Mouse (Mus musculus) megakaryocyte progenitor cell, adult 5-6 weeks (primary cell): ENCODE measurements around the gene Zbtb7a. TPM values are rescaled to one million over a fixed set of nuclear protein-coding genes. Genes with fewer than 3 reads are reported as not detected.
"Not testable (repeated sequence)": the region's sequence is repeated elsewhere in the genome, so short reads cannot be mapped to it uniquely, and the experiment has no call there.

Experiments used
- ATAC-seq: replicated peaks from 2 replicates; pipeline ENCODE4 v1.8.0; 2016; ENCODE audit warnings: mild to moderate bottlenecking, moderate TSS enrichment, inconsistent platforms; ENCODE audit not compliant: poor library complexity
- total RNA-seq, 2 experiments: library from RNA; stranded (forward) in 1 of 2; stranded (reverse) in 1 of 2; fragments of 157-497, 149-512 nt in 1 of 2; fragments of 200-1000 nt in 1 of 2; gene quantifications; 2 replicates each; pipeline versions ENCODE4 v1.2.3 to v1.2.4; 2015 to 2017

Gene Zbtb7a
- total RNA-seq, 2 experiments from 2014 or later = 7.7 to 17.4 TPM

DNA sequence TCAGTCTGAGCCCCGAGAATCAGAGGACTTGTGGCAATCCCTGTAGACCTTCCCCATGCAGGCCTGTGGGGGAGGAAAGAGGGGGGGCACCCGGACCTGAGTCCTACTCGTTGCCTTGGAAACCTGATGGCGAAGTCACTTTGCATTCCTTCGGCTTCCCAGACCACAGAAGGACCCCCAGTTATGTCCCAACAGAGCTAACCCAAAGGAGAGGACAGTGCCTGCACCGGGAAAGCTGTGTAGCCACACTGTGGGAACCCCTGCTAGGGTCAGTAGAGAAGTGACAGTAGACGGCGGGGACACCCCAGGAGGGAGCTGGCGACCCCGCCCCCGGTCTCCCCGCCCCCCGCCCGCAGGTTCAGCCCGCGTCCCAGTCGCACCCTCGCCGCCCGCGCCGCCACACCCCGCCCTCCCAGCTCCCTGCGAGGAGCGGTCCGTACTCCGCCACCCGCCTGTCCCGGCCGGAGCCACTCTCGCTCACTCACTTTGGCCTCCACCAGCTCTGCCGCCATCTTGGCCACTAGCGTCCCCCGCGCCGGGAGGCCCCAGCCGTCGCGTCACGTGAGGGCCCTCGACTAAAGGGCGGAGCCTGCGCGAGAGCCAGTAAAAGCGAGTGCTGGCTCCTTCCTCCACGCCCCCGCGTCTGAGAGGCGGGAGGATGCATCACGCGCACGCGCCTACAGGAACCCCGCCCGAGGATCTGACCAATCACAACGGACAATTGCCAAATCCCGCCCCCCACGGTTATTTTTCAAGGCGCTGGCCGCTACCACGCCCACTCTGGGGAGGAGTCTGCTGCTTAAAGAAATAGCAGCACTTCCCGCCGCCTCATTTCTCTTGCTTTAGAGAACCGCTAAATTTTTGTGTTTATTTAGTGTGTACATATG, 32.4 kb downstream of the Zbtb7a start, which contains the start of gene Pias4:
Gene Pias4 (minus strand): TSS at position 724 of the 887 bp plus-strand sequence.
- ATAC-seq = peak; percentile 89

DNA sequence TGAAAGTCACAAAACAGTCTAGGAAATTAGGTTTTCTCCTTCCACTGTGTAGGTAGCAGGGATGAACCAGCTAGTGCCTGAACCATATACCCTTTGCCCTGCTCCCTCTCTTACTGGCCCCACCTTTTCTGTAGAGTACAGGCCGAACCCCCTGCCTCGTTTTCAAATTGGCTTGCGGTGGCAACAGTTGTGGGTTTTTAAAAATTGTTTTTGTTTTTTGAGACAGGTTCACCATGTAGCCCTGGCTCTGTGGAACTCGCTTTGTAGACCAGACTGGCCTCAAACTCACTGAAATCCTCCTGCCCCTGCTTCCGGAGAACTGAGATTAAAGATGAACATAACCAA, 33.0 kb downstream of the Zbtb7a start:
- peak; percentile 24 for ATAC-seq

DNA sequence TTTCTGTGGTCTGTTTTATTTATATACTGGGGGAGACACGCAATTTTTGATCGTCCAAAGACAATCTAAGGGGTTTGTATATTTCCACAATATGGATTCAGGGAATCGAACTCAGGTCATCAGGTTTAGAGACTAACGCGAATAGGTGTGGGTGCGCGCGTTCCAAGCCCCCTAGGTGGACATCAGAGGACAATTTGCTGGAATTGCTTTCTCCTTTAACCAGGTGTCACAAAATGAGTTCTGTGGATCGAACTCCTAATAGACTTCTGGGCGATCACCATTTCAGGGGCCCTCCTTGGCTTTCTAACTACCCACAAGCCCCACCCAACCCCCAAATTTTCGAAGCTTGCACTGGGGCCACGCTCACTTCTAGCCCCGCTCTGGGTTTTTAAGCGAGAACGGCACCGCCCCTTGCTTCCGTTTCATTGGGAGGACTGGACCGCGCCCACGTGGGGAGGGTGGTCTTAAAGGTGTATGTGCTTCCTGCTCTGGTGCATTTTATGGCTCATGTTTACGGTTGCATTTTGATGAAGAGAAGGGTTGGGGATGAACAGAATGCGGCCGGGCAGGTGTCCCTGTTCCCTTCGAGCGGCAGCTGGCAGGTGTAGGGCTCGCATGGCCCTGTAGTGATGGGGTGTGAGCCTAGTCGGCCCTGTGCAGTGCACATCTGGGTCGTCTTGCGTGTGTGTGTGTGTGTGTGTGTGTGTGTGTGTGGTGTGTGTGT, 33.7 kb downstream of the Zbtb7a start:
- peak; percentile 59 for ATAC-seq

DNA sequence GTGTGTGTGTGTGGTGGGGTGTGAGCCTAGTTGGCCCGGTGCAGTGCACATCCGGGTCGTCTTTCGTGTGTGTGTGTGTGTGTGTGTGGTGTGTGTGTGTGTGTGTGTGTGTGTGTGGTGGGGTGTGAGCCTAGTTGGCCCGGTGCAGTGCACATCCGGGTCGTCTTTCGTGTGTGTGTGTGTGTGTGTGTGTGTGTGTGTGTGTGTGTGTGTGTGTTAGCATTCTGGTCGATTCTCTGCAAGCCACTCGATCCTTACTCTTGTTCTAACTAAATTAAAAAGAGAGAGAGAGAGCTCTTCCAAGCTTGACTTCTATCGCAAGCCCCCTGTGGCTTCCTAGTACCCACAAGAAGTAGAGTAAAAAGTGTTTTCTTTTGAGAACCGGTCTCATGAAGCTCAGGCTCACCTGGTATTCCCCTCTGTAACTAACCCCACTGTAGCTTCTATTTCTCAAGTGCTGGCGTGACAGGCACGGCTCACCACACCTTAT, 34.4 kb downstream of the Zbtb7a start:
- ATAC-seq = peak; percentile 41

DNA sequence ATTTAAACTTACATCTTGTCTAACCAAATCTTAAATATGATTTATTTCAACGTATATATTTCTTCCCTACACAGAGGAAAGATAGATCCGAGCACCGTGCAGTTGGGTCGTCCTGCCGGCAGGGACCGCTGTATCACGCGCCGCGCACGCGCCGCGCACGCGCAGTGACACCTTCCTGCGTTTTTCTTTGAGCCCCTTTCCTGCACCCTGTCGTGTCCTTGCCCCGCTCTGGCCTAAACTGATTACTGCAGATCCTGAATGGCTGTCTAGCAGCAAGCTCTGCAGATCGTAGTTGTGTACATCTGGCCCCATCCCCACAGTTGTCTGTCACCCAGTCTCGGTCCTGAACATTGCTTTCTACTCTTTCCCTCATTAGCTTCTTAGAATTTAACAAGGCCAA, 38.1 kb downstream of the Zbtb7a start:
- ATAC-seq = peak; percentile 42

DNA sequence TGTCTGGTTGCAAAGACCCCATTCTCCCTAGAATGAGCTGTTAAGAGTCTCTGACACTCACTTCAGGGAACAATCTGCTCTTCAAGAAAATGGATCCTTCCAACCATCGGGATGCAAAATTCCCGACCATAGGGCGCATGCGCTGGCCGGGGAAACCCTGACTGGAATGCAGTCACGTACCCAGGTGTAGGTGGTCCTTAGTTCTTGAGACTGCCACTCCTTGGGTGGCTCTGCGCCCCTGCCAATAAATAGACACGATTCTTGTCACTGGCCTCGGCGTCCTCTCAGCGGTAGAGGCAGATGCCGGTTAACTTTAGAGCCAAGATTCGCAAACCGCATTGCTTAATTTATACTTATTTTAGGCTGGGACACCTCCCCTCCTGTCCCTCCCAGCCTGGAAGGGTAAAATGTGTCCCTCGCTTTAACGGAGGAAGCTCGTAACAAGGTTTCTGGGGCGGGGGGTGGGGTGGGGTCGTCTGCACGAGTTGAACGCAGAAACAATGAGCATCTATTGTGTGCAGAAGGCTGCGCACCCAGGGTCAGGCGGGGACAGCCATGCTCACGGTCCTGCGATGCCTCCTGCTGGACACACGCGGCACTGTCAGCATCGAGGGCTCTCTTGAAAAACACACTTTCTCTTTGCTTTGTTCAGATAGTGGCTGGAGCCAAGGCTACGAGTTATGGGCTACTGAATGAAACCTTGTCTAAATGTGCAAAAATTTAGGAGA, 39.8 kb downstream of the Zbtb7a start:
- peak; percentile 65 for ATAC-seq

DNA sequence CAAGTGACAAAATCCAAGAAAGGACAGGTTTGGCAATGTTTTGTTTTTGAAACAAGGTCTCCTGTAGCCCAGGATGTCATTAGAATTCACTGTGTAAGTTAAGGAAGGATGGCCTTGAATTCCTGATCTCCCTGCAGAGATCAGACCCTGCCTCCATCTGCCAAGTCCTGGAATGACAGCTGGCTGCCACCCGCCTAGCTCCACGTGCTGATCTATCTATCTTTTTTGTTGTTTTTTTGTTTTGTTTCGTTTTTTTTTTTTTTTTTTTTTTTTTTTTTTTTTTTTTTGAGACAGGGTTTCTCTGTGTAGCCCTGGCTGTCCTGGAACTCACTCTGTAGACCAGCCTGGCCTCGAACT, 40.3 kb downstream of the Zbtb7a start:
- ATAC-seq = not testable (repeated sequence)

DNA sequence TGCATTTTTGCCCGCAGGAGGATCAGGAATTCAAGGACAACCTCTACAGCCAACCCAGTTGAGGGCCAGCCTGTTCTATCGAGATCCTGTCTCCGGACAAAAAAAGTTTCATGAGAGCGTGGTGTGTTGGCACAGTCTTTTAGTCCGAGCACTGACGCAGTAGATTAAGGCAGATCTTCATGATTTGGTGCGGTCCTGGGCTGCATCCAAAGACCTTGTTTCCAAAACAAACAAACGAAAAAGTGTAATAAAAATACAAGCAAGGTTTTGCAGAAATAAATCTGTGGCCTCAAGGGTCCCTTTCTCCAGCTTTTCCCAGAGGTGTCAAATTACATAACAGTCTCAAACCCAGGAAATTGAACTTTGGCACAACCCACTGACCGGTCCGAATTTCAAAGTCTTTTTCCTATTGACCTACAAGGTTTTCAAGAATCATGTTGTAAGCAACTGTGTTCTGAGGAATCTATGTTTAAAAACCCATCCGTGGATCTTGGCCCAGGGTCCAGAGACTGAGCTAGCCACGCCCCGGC, 41.0 kb downstream of the Zbtb7a start:
- ATAC-seq = no peak

DNA sequence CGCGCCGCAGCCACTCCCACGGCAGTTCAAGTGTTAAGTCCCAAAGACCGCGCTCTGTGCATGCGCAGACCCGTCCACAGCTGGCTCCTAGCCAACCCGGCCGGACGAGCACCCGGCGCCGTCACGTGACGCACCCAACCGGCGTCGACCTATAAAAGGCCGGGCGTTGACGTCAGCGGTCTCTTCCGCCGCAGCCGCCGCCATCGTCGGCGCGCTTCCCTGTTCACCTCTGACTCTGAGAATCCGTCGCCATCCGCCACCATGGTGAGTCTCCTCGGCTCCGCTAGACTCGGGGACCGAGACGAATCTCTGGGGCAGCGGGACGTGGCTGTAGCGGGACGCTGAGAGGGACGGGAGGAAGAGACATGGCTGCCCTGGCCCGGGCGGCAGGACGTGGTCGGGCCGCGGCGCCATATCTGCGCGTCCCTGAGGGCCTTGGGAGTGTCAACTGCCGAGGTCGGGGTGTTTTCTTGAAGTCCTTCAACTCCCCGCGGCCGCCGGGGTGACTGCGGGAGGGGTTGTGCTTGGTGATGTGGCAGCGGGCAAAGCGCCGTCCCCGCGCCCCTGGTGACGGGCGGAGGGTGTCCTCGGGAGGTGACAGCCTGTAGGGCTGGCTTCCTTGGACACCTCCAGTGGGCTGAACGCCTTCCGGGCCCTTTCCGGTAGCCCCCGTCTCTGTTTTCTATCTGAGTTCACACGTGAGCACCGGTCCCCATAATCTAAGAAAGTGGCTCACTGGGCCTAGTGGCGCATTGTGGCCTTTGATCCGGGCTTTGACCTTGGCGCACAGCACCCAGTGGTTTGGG, 41.6 kb downstream of the Zbtb7a start, which contains the start of gene Eef2:
Gene Eef2 (plus strand): TSS at position 166 of the 806 bp plus-strand sequence.
- ATAC-seq = peak; percentile 49

DNA sequence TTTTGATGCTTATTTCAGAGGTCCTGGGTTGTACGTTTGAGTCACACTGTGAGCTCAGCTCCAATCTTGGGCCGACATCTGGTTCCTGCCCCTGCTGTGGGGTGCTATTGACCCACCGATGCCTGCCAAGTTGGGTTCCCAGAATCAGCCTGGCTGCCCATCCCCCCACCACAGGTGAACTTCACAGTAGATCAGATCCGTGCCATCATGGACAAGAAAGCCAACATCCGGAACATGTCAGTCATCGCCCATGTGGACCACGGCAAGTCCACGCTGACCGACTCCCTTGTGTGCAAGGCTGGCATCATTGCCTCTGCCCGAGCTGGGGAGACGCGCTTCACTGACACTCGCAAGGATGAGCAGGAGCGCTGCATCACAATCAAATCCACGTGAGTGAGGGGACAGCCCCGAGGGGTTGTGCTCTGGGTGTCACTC, 42.5 kb downstream of the Zbtb7a start:
- ATAC-seq = no peak

DNA sequence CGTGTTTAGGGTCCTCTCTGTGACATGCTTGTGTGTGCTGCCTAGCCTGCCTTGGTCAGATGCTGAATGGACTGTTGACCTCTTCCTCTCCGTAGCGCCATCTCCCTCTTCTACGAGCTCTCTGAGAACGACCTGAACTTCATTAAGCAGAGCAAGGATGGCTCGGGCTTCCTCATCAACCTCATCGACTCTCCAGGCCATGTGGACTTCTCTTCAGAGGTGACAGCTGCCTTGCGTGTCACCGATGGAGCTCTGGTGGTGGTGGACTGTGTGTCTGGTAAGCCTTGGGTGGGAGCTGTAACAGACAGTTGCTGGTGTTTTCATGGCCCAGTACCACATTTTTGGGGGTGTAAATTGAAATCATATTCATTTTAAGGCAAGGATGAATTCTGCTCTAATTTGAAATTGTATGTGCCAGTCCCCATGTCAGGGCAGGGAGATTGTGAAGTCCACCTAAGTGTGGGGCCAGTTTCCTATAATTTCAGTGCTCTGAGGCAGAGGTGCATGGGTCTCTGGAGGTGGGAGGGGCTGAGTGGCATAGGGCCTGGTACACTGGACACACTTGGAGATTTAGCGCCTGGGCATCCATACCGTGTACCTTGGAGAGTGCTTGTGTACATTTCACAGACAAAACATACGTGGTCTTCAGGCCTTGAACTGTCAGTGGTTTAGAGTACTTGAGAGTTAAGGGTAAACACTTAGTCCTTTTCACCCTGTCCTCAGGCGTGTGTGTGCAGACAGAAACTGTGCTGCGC, 43.1 kb downstream of the Zbtb7a start:
- no peak for ATAC-seq

DNA sequence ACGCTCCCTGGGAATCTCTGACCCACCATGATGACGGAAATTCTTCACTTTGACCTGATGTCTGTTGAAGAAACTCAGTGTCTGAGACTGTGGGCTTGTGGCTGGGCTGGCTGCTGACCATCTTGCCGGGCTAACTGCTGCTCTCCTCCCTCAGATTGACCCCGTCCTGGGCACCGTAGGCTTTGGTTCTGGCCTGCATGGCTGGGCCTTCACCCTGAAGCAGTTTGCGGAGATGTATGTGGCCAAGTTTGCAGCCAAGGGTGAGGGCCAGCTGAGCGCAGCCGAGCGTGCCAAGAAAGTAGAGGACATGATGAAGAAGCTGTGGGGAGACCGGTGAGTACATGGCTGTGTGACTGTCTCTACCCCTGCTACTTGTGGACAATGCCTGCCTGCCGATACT, 43.9 kb downstream of the Zbtb7a start:
- no peak for ATAC-seq

DNA sequence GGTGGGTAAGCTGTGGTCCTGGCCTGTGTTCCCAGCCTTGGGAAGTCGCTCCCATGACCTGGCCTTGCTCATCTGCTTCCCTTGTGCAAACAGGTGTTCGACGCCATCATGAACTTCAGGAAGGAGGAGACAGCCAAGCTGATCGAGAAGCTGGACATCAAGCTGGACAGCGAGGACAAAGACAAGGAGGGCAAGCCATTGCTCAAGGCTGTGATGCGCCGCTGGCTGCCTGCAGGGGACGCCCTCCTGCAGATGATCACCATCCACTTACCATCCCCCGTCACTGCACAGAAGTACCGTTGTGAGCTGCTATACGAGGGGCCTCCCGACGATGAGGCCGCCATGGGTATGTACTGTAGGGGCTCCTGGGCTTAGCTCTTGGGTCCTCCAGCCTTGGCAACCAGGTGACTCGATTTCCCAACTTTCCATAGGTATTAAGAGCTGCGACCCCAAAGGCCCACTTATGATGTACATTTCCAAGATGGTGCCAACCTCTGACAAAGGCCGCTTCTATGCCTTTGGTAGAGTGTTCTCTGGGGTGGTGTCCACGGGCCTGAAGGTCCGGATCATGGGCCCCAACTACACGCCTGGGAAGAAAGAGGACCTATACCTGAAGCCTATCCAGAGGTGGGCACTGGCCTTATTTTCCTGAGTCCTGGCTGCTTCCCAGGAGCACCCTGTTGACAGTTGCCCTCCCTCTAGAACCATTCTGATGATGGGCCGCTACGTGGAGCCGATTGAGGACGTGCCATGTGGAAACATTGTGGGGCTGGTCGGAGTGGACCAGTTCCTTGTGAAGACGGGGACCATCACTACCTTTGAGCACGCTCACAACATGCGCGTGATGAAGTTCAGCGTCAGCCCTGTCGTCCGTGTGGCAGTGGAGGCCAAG, 44.7 kb downstream of the Zbtb7a start:
- ATAC-seq = no peak

DNA sequence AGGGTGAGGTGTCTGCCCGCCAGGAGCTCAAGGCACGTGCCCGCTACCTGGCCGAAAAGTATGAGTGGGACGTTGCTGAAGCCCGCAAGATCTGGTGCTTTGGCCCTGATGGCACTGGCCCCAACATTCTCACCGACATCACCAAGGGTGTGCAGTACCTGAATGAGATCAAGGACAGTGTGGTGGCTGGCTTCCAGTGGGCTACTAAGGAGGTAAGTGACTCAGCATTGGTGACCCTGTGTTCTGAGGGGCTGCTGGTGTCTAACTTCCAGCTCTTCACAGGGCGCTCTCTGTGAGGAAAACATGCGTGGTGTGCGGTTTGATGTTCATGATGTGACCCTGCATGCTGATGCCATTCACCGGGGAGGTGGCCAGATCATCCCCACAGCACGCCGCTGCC, 45.9 kb downstream of the Zbtb7a start:
- ATAC-seq = no peak

DNA sequence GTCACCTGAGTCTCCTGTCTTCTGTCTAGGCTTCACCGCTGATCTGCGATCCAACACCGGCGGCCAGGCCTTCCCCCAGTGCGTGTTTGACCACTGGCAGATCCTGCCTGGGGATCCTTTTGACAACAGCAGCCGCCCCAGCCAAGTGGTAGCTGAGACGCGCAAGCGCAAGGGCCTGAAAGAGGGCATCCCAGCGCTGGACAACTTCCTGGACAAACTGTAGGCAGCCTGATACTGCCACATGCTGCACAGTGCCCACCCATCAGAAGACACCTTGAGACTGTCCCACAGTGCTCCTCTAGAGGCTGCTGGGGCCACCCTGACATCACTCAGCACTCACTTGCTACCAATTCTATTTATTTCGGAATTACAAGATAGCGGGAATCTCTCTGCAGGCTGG, 46.8 kb downstream of the Zbtb7a start:
- not testable (repeated sequence) for ATAC-seq

DNA sequence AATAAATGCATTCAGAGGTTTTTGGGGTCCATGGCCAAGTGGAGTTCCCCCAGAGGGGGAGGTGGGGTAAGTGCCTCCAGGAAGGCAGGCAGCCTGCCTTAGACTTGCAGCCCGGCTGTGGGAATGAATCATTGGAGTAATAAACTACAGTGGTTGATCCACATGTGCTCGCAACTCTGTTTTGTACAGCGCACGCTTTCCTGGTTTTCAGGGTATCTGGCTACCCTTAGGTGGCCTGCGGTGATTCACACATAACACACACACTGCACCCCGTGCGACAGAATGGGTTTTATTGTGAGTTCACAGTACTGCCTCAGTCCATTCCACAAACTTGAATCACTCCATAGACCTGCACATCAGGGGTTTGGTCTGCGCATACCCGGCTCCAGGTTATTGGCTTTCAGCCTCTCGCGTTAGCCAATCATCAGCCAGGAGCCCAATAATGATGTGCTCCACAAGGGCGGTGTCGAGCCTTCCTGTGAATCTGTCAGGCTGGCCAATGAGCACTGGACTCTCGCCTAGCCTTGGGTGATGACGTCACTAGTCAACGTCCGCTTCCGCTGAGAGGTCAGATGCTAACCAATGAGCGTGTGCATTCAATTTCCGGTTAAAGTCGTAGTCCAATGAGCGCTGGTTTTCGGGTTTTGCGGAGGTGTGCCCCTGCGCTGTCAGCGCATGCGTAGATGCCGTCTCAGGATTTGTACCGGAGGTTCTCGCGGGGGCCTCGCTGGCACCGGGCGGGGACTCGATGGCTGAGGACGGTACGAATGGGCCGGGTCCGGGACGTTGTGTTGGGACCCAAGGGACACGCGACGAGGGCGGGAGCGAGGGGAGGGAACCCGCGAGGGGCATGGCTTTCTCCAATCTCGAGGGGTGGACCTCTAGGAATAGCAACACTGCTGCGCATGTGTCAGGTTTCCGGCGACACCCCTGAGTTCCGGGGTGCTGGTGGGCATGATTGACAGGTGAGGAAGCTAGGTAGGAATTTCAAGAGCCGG, 47.6 kb downstream of the Zbtb7a start, which contains the start of gene Dapk3:
Gene Dapk3 (plus strand): TSS at position 670 of the 998 bp plus-strand sequence.
- peak; percentile 81 for ATAC-seq

DNA sequence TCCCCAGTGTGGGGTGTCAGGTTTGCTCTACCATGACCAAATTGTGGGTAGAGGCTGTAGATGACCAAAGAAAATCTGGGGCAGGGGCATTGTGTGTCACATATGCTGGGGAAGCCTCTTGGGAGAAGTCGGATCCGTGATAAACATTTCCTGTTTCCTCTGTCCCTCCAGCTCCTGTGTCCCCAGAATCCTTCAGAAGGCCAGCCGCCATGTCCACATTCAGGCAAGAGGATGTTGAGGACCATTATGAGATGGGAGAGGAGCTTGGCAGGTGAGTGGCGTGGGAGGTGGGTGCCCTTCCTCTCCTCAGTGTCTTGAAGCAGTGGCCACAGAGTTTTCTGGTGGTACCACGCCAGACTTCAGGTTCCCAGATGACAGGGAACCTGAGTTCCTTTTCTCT, 48.8 kb downstream of the Zbtb7a start, which contains the start of gene 4930442H23Rik:
Gene 4930442H23Rik (minus strand): TSS at position 45 of the 400 bp plus-strand sequence.
- ATAC-seq = no peak
